Mouse (Mus musculus) gastrocnemius, postnatal 36 days (tissue): Measurements from ENCODE around the gene Dut. TPM values are rescaled to one million over a fixed set of nuclear protein-coding genes. Genes with fewer than 3 reads are reported as not detected.
"Not testable (repeated sequence)": the region's sequence is repeated elsewhere in the genome, so short reads cannot be mapped to it uniquely, and the experiment has no call there.

Experiments used
- DNase-seq, 2 experiments: peaks; one replicate each; pipeline ENCODE4 v3.0.0; 2022
- intact Hi-C: fragments of 180-260 bp; cut with DNase I; formaldehyde crosslinking; loops from one replicate; pipeline ENCODE4 v1.15.1; 2025
- total RNA-seq, 2 experiments: library from RNA; stranded (reverse); gene quantifications; 2 replicates each; pipeline ENCODE4 v1.2.3; 2021

Dut gene
- total RNA-seq, 2 experiments from 2014 or later = 7.2 to 9.1 TPM

GRCm38 (mm10) chr2:125252275-125252674 lies 5.3 kb downstream of the Dut start:
- intact Hi-C loops = loop anchor here (5.0 to 10.0 kb wide), 2 partner anchors 355 to 473 kb away; partner anchors contain the start of gene Shc4

DNA sequence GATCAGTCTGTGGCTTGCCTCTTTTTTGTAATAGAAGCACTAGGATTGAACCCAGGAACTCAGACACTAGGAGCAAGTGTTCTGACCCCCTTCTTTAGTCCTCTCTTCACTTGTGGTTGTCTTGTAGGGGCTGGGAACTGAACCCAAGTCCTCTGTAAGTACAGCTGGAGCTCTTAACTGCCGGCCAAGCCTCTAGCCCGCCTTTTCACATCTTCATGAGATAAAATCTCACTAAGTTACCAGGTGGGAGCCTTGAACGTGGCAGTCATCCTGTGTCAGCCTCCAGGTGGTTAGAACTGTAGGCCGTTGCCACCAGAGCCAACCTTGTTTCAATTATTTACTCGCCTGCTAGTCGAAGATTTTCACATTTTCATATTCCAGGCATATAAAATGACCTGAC lies 6.7 kb downstream of the Dut start:
- no peak for DNase-seq
- intact Hi-C loops = loop anchor here (5.0 to 10.0 kb wide), 2 partner anchors 354 to 471 kb away; partner anchors contain the start of gene Shc4

More at GRCm38 (mm10) chr2:125252275-125252674, 5.3 kb downstream of the Dut start:
- peak in 1 of 2 experiments; percentile 33 for DNase-seq

DNA sequence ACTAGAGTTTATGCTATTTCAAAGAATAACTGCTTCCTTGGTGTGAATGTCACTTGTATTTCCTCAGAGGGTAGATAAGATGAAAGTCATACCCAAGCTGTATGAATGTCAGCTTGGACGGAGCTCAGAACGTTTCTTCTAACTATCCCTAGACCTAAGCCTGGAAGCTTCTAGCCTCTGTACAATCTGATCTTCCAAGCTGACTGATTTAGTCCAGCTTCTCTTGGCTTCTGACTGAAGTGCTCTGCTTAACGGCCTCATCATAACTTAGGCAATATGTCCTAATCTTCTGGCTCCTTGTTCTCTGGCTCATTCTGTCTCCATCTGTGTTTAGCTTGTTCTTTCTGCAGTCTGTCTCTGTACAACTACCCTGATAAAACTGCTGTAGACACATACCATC lies 7.6 kb downstream of the Dut start:
- intact Hi-C loops = loop anchor here (5.0 to 10.0 kb wide), 2 partner anchors 353 to 470 kb away; partner anchors contain the start of gene Shc4
- DNase-seq = no peak

DNA sequence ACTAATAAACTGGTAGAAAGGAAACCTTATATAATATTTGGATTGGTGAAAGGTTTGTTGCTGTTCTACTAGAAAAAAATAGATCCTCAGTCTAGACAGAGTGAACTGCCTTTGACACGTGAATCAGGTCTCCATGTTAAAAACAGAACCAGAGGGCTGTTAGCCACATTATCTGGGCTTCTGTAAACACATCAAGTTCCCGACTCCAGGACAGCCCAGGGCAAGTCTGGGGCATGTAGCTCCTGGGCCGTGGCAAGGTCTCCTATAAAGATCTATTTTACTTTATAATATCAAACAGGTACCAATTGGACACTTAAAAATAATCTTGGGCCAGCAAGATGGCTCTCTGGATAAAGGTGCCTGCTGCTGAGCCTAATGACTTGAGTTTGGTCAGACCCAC lies 8.9 kb downstream of the Dut start:
- no peak for DNase-seq
- intact Hi-C loops = loop anchor here (10.0 kb wide), 1 partner anchor 469 kb away; the partner anchor contains the start of gene Shc4

DNA sequence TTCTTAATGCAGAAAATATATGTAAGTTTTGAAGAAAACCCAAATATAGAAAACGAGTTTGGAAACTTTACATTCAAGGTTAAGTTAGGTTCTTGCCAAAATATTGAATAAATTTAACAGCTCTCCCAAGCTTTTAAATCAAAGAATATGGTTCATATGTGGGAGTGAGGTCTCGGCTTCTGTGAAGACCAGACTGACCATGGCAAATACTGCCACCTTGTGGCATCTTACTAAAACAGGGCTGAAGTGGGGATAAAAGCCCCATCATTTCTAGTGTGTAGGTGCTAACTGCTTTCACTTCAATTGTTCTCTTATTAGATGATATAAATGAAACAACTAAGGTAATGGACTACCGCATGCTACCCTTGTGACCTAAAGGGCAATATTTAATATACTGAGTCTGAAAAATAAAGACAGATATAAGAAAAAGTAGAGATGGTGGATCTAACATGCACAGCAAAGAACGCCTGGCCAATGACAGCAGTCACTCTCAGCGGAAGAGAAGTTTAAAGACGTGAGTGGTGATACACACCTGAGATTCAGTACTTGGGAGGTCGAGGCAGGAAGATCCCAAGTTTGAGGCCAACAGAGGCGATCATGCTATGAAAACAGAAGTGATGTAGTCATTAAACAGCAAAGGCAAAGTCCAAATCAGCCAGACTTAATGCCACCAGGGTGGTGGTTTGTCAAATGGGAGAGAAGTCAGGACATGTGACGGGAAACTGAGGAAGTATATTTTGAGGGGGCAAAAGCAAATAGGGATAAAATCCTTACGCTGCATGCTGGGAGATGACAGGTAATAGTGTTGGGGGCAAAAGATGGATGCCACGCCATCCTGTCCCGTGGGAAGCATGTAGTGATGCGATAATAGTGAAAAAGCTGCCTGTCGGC lies 12.5 kb downstream of the Dut start:
- no peak for DNase-seq
- intact Hi-C loops = loop anchor here (5.0 to 10.0 kb wide), 2 partner anchors 343 to 465 kb away; partner anchors contain the start of gene Shc4

- DNase-seq = no peak
- intact Hi-C loops = loop anchor here (5.0 kb wide), 1 partner anchor 342 kb away; no protein-coding TSS in a partner anchor
Measured at GRCm38 (mm10) chr2:125260326-125260725, 13.3 kb downstream of the Dut start.

GRCm38 (mm10) chr2:125263056-125263455 lies 16.1 kb downstream of the Dut start:
- peak in 1 of 2 experiments; percentile 42 for DNase-seq
- intact Hi-C loops = loop anchor here (5.0 kb wide), 1 partner anchor 339 kb away; no protein-coding TSS in a partner anchor

DNA sequence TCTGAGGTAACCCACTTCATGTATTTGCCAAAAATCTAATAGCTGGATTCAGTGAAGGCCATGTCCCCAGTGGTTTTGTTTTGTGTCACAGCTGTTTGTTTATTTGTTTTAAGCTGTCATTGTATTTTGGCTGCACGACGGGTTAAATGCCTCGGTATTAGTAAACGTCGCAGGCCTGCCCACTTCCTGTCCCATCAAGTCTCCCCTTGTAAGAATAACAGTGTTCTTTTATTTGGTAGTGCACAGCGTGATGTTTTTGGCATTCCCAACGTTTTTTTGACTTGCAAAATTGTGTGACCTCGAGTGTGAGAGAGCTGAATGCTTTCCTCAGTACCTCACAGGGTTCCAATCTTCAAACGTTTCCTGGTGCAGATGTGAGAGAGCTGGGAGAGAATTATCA lies 16.8 kb downstream of the Dut start:
- DNase-seq = no peak
- intact Hi-C loops = loop anchor here (5.0 kb wide), 1 partner anchor 339 kb away; no protein-coding TSS in a partner anchor

DNA sequence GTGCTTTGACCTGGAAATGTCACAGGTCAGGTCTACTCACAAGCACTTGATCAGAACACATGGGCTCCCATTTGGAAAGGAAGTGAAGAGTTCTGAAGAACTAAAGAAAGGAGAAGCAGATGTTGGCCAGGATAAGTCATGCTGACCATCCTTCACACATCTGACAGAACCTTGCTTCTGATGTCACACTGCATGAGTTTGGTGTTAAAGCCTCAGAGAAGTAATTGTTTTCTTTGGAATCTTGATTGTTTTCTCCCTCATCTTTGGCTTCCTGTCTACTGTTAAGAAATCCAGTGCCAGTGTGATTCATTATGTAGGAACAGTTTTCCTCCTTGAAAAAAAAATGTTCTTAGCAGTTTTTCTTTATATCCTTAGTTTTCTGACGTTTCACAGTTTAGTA lies 21.9 kb downstream of the Dut start:
- intact Hi-C loops = no loop called here
- no peak for DNase-seq

GRCm38 (mm10) chr2:125275617-125276016 lies 28.6 kb downstream of the Dut start:
- DNase-seq = no peak
- intact Hi-C loops = no loop called here

DNA sequence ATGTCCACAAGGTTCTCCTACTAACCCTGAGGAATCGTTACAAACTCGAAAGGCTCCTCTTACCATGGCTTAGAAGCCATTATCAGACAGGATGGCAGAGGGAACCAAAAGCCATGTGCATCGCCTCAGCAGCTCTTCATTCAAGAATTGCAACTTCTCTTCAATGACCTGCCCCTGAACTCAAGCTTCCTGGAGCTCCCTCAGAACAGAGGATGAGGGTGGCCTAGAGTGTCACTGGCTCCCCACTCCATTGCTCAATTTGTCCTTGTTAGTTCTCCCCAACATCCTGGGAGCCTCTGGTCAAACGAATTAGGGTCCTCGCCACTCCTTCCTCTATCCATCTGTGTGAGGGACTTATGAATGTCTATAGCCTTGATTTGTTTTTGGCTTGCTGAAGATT lies 29.7 kb downstream of the Dut start:
- no peak for DNase-seq
- intact Hi-C loops = no loop called here

DNA sequence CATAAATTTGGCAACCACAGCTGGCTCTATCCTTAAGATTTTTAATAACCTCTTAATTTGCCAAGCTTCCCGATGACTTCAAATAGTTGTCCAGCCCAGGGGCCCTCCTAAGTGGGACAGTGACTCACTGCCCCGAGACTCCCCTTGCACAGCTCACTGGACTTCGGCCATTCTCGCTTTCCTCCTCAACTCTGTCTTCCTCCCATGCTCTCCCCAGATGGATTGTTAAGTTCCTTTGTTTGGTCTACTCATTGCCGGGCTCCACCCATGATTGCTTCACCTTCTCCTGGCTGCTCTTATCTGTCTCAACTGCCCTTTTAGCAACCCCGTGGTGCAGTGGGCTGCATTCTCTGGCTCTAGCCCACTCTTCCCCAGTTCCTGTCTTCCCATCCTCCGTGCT lies 31.5 kb downstream of the Dut start:
- intact Hi-C loops = no loop called here
- DNase-seq = peak; percentile 35 to 54

GRCm38 (mm10) chr2:125279995-125280394 lies 33.0 kb downstream of the Dut start:
- DNase-seq, intact Hi-C loops: not testable (repeated sequence)

DNA sequence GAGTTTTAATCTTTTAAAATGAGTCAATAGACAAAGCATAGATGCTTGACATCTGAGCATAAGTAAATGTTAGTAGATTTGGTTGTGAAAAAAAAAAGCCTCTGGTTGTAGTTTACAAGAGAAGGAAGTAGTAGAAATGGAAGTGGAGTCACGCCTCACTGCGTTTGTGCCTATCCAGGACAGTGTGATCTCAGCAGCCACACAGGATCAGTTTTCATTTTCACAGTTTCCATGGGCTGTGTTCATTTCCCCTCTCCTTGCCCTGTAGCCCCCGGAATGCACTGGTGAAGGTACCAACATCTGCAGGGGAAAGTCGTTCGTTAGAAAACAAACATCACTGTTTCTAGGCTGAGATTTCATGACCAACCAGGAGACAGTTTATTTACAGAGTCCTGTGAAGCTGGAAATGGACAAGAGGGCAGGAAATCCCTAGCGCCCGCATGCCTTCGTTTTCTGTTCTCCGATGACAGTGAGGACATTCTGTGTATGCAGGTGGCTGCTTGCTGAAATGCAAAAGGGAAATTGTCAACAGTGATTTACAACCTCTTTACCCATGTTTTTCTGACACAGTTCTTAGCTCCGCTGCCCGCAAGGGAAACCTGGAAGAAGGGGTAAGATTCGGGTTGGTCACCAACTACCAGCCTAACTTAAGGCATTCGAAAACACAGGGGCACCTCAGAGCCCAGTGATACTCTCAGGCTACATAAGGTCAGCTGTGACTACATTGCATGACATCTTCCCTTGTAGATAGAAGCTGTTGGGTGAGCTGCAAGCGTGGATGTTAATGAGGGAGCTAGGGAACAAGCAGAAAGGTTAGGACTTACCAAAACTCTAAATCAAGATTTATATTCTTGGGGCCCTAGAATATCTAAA lies 35.6 kb downstream of the Dut start:
- intact Hi-C loops = no loop called here
- no peak for DNase-seq

DNA sequence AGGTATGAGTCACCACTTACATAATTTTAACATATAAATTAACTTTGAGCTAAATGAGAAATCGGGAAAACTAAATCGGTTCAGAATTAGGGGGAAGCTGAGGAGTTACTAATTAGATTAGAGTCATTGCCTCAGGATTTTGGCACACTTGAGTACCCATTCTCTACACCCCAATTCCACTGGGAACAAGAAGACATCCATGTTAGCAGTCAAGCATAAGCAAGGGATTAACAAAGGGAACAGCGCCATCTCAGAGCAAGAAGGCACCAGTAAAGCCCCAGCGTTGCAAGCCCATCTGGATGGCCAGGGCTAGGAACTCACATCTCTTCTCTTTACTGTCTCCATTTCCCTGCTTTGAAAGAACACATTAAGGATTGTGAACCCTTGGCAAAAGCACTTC lies 38.8 kb downstream of the Dut start:
- no peak for DNase-seq
- intact Hi-C loops = no loop called here

DNA sequence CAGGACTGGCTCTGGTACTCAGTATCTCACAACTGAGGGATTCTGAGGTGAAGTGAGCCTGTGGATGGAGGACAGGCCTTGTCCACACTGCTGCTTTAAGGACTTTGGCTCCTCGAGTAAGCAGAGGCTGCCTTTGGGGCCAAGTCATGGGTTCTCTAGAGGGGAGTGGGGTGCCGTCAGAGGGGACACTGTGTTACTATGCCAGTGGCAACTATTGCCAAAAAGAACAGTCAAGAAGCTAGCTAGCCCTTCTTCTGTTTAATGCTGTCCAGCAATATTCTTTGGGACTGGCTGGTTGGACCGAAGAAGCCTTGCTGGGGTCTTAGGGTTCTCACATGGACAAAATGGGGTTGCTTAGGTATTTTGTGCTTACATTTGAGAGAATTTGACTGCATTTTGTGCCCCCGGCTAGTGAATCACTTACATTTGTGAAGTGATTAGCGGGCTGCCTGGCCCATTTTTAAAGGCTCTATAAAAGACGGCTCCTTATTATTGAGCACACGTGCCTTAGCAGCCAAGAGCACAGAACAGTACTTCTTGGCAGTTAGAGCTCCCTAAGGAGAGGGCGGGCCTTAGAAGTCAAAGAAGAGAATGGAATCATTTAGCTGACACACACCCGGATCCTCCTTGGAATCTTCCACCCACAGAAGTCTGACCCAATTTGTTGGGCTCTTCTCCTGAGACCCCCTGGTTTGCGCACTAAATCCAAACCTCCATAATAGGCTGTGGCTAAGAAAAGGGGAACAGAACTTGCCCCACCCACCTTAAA lies 43.4 kb downstream of the Dut start:
- DNase-seq = peak in 1 of 2 experiments; percentile 66
- intact Hi-C loops = no loop called here

- peak in 1 of 2 experiments; percentile 37 for DNase-seq
- intact Hi-C loops = no loop called here
Measured at GRCm38 (mm10) chr2:125291101-125291500, 44.1 kb downstream of the Dut start.

GRCm38 (mm10) chr2:125292616-125293015 lies 45.6 kb downstream of the Dut start:
- no peak for DNase-seq
- intact Hi-C loops = no loop called here

GRCm38 (mm10) chr2:125293969-125294491 lies 47.0 kb downstream of the Dut start:
- intact Hi-C loops = no loop called here

GRCm38 (mm10) chr2:125295526-125295925 lies 48.5 kb downstream of the Dut start:
- intact Hi-C loops = no loop called here
- no peak for DNase-seq

More at GRCm38 (mm10) chr2:125293969-125294491, 47.0 kb downstream of the Dut start:
- peak in 1 of 2 experiments; percentile 44 for DNase-seq
